Mouse (Mus musculus) neural tube, embryonic 11.5 days (tissue): ENCODE results near the gene Rara. TPM values are rescaled to one million over a fixed set of nuclear protein-coding genes. Genes with fewer than 3 reads are reported as not detected.
"Not testable (repeated sequence)": the region's sequence is repeated elsewhere in the genome, so short reads cannot be mapped to it uniquely, and the experiment has no call there.

Experiments
- ATAC-seq: fragments of 200-750 bp; cut with Nextera tagmentation; 2 replicates; pipeline ENCODE4 v1.8.0; 2017; ENCODE audit warnings: moderate number of reproducible peaks, mild to moderate bottlenecking, moderate TSS enrichment, moderate library complexity; ENCODE audit not compliant: insufficient read depth, low FRiP score, low TSS enrichment
- DNase-seq: peaks from one replicate; pipeline ENCODE4 v3.0.0-alpha.2; 2015; ENCODE audit warnings: low spot score
- H3K27ac ChIP-seq: fragments of 300-500 bp; sonication (generic); 2 replicates; pipeline ENCODE4 v1.5.1; 2014; ENCODE audit warnings: low read depth, mild to moderate bottlenecking, low read length
- H3K27me3 ChIP-seq: fragments of 300-500 bp; sonication (generic); 2 replicates; pipeline ENCODE4 v1.6.1; 2014; ENCODE audit warnings: mild to moderate bottlenecking, low read length, mixed read lengths; ENCODE audit not compliant: control insufficient read depth, insufficient read depth
- H3K36me3 ChIP-seq: fragments of 300-500 bp; sonication (generic); 2 replicates; pipeline ENCODE4 v1.6.1; 2014; ENCODE audit warnings: mild to moderate bottlenecking, low read length, moderate library complexity, mixed read lengths; ENCODE audit not compliant: control insufficient read depth, insufficient read depth
- H3K4me1 ChIP-seq: fragments of 300-500 bp; sonication (generic); 2 replicates; pipeline ENCODE4 v1.6.1; 2014; ENCODE audit warnings: low read length, mixed read lengths; ENCODE audit not compliant: control insufficient read depth, insufficient read depth
- H3K4me2 ChIP-seq: fragments of 300-500 bp; sonication (generic); 2 replicates; pipeline ENCODE4 v1.6.1; 2014; ENCODE audit warnings: low read depth, mild to moderate bottlenecking, moderate library complexity
- H3K4me3 ChIP-seq: fragments of 300-500 bp; sonication (generic); 2 replicates; pipeline ENCODE4 v1.5.1; 2014; ENCODE audit warnings: low read depth, low read length
- H3K9ac ChIP-seq: fragments of 300-500 bp; sonication (generic); 2 replicates; pipeline ENCODE4 v1.6.1; 2014; ENCODE audit warnings: mild to moderate bottlenecking, low read length
- H3K9me3 ChIP-seq: fragments of 300-500 bp; sonication (generic); 2 replicates; pipeline ENCODE4 v1.6.1; 2016; ENCODE audit warnings: low read length; ENCODE audit not compliant: control insufficient read depth
- WGBS: fragments of 180-500 bp; shearing (Covaris S2); extraction: QIAGEN DNeasy Blood & Tissue Kit; methylation state at CpG from one replicate; pipeline ENCODE4 v1.1.7; 2014; 5-methylcytosine and 5-hydroxymethylcytosine counted together
- polyA plus RNA-seq: library from polyadenylated mRNA; unstranded; fragments of >200 nt; fragmentation: Nextera tagmentation; extraction: Ambion mirVana; gene quantifications from 2 replicates; pipeline ENCODE4 v1.2.1, GENCODE M21; 2014

Rara gene
- polyA plus RNA-seq, 1 experiment from 2014 or later = 73.2 TPM

DNA sequence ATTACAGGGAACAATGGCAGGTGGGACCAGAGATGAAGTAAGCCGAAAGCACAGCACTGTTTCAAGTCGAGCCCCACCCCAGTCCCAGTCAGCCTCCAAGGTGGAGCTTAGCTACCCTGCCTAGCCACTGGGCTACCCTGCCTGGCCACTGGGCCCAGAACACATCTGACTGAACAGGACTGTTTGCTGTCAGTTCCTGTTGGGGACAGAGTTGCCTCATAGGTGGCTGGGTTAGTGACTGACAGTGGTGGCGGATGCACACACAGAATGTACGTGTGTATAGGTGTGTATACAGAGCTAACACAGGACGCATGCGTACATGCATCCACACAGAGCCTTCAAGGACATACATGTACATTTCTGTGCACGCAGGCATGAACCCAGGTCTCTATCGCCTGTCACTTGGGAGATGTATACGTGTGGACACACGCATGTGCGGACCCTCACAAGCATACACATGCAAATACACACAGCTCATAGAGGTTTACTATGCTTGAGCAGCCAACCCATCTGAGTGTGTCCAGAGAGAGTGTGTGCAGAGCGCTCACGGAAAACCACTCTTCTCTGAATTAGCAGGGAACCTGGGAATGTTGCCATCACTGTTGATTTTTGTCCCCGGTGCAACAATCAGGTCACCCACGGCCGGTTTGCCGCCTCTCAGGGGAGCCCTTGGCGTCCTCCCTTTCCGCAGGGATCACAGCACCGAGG lies 53.8 kb downstream of the Rara start:
- peak overlapping the region; percentile 93 for H3K4me2 ChIP-seq
- H3K4me3 ChIP-seq = peak overlapping the region; percentile 56
- no peaks in the 10 kb centered on the region for H3K9me3 ChIP-seq
- peak overlapping the region; percentile 75 for H3K27ac ChIP-seq
- DNase-seq (no peak), ATAC-seq (no peak)
- peaks cover 3% of the 10 kb centered on the region; the same call in 1 of the 2 replicates for H3K27me3 ChIP-seq
- H3K36me3 ChIP-seq = no peaks in the 10 kb centered on the region
- WGBS = 33% methylated on average over 20 of the region's 20 CpGs
- H3K4me1 ChIP-seq = peaks cover 6% of the 10 kb centered on the region
- peak overlapping the region; percentile 69 for H3K9ac ChIP-seq

DNA sequence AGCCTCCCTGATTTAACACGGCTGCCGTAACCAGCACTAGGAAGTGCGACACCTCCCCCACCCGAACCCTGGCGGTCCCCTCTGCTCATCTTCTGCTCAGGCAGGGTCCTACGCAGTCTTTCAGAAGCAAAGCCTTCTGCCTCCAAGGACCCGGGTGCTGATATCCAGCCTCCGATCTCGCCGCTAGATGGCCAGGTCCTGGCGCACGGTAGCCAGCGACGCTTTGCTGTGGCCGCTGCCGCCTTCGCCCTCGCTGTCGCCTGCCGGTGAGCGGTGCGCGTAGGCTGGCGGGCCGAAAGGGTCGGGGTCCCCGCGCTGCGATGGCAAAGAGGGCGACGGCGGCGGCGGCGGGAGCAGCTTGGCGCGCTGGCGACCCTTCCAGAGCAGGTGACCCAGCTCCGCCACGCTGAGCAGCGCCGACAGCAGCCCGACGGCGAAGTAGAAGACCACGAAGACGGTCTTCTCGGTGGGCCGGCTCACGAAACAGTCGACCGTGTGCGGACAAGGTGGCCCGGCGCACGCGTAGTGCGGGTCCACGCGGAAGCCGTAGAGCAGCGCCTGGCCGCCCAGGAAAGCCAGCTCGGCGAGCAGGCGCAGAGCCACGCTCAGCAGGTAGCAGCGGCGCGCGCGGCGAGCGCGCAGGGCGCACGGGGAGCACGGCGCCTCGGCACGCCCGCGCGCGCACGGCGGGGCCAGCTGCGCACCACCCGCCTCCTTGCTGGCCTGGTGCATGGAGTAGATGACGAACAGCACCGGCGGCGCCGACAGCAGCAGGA lies 54.6 kb downstream of the Rara start:
- H3K4me1 ChIP-seq = peaks cover 6% of the 10 kb centered on the region
- peak overlapping the region; percentile 56 for H3K4me3 ChIP-seq
- DNase-seq = peak; percentile 86
- H3K27ac ChIP-seq = peak overlapping the region; percentile 75
- H3K4me2 ChIP-seq = peak overlapping the region; percentile 93
- peak overlapping the region; percentile 69 for H3K9ac ChIP-seq
- under 1% methylated on average over 94 of the region's 94 CpGs for WGBS
- no peaks in the 10 kb centered on the region for H3K36me3 ChIP-seq
- H3K27me3 ChIP-seq = peaks cover 3% of the 10 kb centered on the region; the same call in 1 of the 2 replicates
- H3K9me3 ChIP-seq = no peaks in the 10 kb centered on the region
- peak; percentile 82 for ATAC-seq

DNA sequence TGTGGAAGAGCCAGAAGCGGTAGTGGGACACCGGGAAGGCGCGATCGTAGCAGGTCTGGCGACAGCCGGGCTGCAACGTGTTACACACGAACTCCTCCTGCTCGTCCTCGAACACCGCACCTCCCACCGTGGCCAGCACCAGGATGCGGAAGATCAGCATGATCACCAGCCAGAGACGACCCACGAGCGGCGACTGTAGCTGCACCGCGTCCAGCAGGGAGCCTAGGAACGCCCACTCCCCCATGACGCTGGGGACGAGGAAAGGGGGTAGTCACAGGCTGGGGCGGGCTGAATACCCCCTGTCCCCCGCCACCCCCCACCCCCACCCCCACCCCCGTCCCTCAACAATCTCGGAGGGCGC lies 55.1 kb downstream of the Rara start, which contains the start of gene Gjd3:
Gene Gjd3, minus strand, starts transcription at position 244 of the 361 bp plus-strand sequence.
- Histone ChIP-seq H3K4me1 (peaks cover 6% of the 10 kb centered on the region), H3K27me3 (peaks cover 3% of the 10 kb centered on the region; the same call in 1 of the 2 replicates), H3K9ac (peak within 1 kb of the TSS; percentile 69), H3K4me3 (peak within 1 kb of the TSS; percentile 56), H3K27ac (peak within 1 kb of the TSS; percentile 75), H3K36me3 (no peaks in the 10 kb centered on the region), H3K4me2 (peak within 1 kb of the TSS; percentile 93), H3K9me3 (no peaks in the 10 kb centered on the region)
- 3% methylated on average over 23 of the region's 28 CpGs for WGBS
- no peak for DNase-seq
- ATAC-seq = peak; percentile 25; the same call in 1 of the 2 replicates

DNA sequence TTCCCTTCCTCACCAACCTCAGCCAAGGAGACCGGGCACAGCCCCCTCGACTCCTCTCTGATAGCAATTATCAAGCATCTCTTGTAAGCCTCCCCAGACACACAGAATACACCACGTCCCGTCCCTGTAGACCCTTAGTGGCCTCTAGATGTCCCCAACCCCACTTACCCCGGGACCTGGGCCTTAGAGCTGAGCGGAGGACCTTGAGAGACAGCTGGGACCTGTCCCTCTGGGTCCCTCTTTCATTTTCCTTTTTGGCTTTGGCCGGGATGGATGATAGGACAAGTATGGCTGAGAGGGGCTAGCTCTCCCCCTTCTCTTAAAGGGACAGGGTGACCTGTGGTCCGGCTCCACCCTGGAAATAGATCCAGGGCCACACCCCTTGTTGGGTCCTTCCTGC lies 55.9 kb downstream of the Rara start:
- H3K4me3 ChIP-seq = no peak overlapping the region
- H3K27ac ChIP-seq = no peak overlapping the region
- WGBS = 44% methylated on average over 8 of the region's 8 CpGs
- peaks cover 3% of the 10 kb centered on the region; the same call in 1 of the 2 replicates for H3K27me3 ChIP-seq
- H3K4me1 ChIP-seq = peaks cover 6% of the 10 kb centered on the region
- ATAC-seq (no peak), DNase-seq (no peak)
- H3K9ac ChIP-seq = no peak overlapping the region; the same call in 1 of the 2 replicates
- H3K4me2 ChIP-seq = no peak overlapping the region
- no peaks in the 10 kb centered on the region for H3K36me3 ChIP-seq
- no peaks in the 10 kb centered on the region for H3K9me3 ChIP-seq

DNA sequence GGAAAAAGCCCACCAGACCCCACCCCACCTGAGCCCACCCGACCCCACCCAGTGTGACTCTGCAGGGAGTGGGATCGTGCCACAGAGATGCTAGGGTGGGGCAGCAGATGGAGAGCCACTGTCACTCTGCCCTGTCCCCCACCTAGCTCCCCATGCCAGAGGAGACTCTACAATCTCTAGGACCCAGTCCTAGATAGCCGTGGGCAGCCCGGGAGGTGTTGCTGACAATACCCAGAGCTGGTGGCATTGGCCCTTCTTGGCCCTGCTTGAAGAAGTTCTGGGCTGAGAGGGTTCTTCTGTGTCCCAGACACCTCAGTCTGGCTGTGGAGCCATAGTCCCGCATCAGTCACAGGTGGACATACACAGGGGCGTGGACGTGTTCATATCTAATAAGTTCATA lies 57.9 kb downstream of the Rara start:
- no peaks in the 10 kb centered on the region for H3K9me3 ChIP-seq
- no peak overlapping the region for H3K4me3 ChIP-seq
- ATAC-seq = no peak
- peaks cover 3% of the 10 kb centered on the region; the same call in 1 of the 2 replicates for H3K27me3 ChIP-seq
- no peak overlapping the region for H3K9ac ChIP-seq
- peaks cover 6% of the 10 kb centered on the region for H3K4me1 ChIP-seq
- 93% methylated on average over 7 of the region's 7 CpGs for WGBS
- no peak overlapping the region for H3K27ac ChIP-seq
- no peak for DNase-seq
- H3K4me2 ChIP-seq = no peak overlapping the region
- H3K36me3 ChIP-seq = no peaks in the 10 kb centered on the region

DNA sequence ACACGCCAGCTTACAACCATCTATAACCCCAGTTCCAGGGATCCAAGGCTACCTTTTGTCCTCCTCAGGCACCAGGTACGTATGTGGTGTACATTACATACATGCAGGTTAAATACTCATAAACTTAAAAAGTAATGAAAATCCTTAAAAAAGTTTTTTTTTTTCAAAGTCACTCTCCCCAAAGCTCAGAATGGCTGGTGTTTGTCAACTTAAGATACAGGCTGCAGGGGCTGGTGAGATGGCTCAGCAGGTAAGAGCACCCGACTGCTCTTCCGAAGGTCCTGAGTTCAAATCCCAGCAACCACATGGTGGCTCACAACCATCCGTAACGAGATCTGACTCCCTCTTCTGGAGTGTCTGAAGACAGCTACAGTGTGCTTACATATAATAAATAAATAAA lies 60.6 kb downstream of the Rara start:
- 89% methylated on average over 5 of the region's 6 CpGs for WGBS
- not testable (repeated sequence) for H3K36me3 ChIP-seq, ATAC-seq, H3K4me2 ChIP-seq, H3K4me1 ChIP-seq, H3K27ac ChIP-seq, H3K9me3 ChIP-seq, H3K9ac ChIP-seq, DNase-seq, H3K27me3 ChIP-seq, H3K4me3 ChIP-seq

DNA sequence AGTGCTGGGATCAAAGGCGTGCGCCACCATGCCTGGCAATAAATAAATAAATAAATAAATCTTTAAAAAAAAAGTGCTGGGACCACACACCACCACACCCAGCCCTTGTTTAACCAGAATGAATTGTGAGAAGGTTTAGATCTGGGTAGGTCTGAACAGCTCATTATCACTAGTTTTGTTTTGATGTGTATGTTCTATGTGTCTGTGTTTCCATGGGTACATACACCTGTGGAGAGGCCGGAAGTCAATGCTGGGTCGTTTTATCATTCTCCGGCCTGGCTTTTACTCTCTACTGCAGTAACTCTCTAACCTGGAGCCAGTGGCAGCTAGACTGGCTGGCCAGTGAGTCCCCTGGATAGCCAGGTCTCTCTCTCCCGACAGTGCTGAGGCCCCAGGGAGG lies 63.2 kb downstream of the Rara start:
- Histone ChIP-seq H3K4me2 (no peak overlapping the region), H3K9me3 (no peaks in the 10 kb centered on the region), H3K9ac (no peak overlapping the region), H3K27ac (no peak overlapping the region), H3K4me3 (no peak overlapping the region), H3K4me1 (no peaks in the 10 kb centered on the region), H3K36me3 (peaks cover 22% of the 10 kb centered on the region), H3K27me3 (no peaks in the 10 kb centered on the region)
- DNase-seq = no peak
- no peak for ATAC-seq
- 89% methylated on average over 6 of the region's 6 CpGs for WGBS

DNA sequence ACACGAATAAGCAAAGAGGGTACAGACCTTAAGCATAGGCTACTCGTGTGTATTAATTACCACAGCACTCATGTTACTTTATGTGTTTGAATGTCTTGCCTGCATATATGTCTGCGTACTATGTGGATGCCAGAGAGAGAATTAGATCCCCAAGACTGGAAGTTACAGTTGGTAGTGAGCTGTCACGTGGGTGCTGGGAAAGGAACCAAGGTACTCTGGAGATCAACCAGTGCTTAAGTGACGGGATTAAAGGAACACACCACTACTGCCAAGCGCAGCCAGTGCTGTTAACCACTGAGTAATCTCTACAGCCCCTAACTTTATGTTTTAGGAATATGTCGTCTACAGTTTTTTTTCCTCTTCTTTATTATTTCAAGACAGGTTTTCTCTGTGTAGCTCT lies 68.4 kb downstream of the Rara start:
- no peak overlapping the region for H3K4me2 ChIP-seq
- H3K36me3 ChIP-seq = peaks cover 39% of the 10 kb centered on the region
- no peak for ATAC-seq
- H3K27ac ChIP-seq = no peak overlapping the region
- H3K27me3 ChIP-seq = no peaks in the 10 kb centered on the region
- no peak overlapping the region for H3K9ac ChIP-seq
- WGBS = 92% methylated on average over 7 of the region's 7 CpGs
- DNase-seq = no peak
- no peak overlapping the region for H3K4me3 ChIP-seq
- no peaks in the 10 kb centered on the region for H3K9me3 ChIP-seq
- H3K4me1 ChIP-seq = no peaks in the 10 kb centered on the region
